Mouse (Mus musculus): ENCODE measurements around the gene Aplp2. TPM values are rescaled to one million over a fixed set of nuclear protein-coding genes. Genes with fewer than 3 reads are reported as not detected.
A peak's percentile ranks its signal among the peaks of the same experiment; 100 is the strongest.

Gene Aplp2
- polyA plus RNA-seq, 1 experiment from 2014 or later: 326 TPM

- no peak for ATAC-seq (ENCODE audit: insufficient read depth, low FRiP score)
- H3K36me3 ChIP-seq (ENCODE audit: control insufficient read depth, insufficient read depth, low read length): no peaks in the 10 kb centered on the region
- no peak overlapping the region for H3K4me2 ChIP-seq (ENCODE audit: low read depth, low read length)
- no peak overlapping the region for H3K4me3 ChIP-seq (replicated peaks; ENCODE audit: low read length)
- no peaks in the 10 kb centered on the region for H3K9me3 ChIP-seq (replicated peaks; ENCODE audit: control insufficient read depth, low read length)
- no peaks in the 10 kb centered on the region for H3K27me3 ChIP-seq (ENCODE audit: control insufficient read depth, insufficient read depth, low read length)
- H3K27ac ChIP-seq (ENCODE audit: low read length): no peak overlapping the region
- 76% methylated on average over 6 of the region's 6 CpGs for WGBS
- H3K9ac ChIP-seq (ENCODE audit: low read length): no peak overlapping the region
- H3K4me1 ChIP-seq (ENCODE audit: control insufficient read depth, insufficient read depth, low read length): peaks cover 14% of the 10 kb centered on the region; the same call in 1 of the 2 replicates
These were observed 94.1 kb downstream of the Aplp2 start for GRCm38 (mm10) chr9:31117488-31117887.

GRCm38 (mm10) chr9:31117088-31117487, 94.5 kb downstream of the Aplp2 start:
- H3K27ac ChIP-seq (ENCODE audit: low read length): no peak overlapping the region

GRCm38 (mm10) chr9:31115586-31115985, 96.0 kb downstream of the Aplp2 start:
- Histone ChIP-seq H3K27ac (ENCODE audit: low read length) (no peak overlapping the region), H3K27me3 (ENCODE audit: control insufficient read depth, insufficient read depth, low read length) (no peaks in the 10 kb centered on the region), H3K4me2 (ENCODE audit: low read depth, low read length) (no peak overlapping the region), H3K4me1 (ENCODE audit: control insufficient read depth, insufficient read depth, low read length) (peaks cover 8% of the 10 kb centered on the region; the same call in 1 of the 2 replicates), H3K9me3 (replicated peaks; ENCODE audit: control insufficient read depth, low read length) (no peaks in the 10 kb centered on the region), H3K9ac (ENCODE audit: low read length) (no peak overlapping the region), H3K4me3 (replicated peaks; ENCODE audit: low read length) (no peak overlapping the region), H3K36me3 (ENCODE audit: control insufficient read depth, insufficient read depth, low read length) (no peaks in the 10 kb centered on the region)
- ATAC-seq (ENCODE audit: insufficient read depth, low FRiP score): no peak

More at GRCm38 (mm10) chr9:31117088-31117487, 94.5 kb downstream of the Aplp2 start:
- no peaks in the 10 kb centered on the region for H3K27me3 ChIP-seq (ENCODE audit: control insufficient read depth, insufficient read depth, low read length)
- H3K4me1 ChIP-seq (ENCODE audit: control insufficient read depth, insufficient read depth, low read length): peaks cover 14% of the 10 kb centered on the region; the same call in 1 of the 2 replicates
- no peak for ATAC-seq (ENCODE audit: insufficient read depth, low FRiP score)
- H3K9me3 ChIP-seq (replicated peaks; ENCODE audit: control insufficient read depth, low read length): no peaks in the 10 kb centered on the region
- H3K9ac ChIP-seq (ENCODE audit: low read length): no peak overlapping the region
- H3K4me2 ChIP-seq (ENCODE audit: low read depth, low read length): no peak overlapping the region
- WGBS: 85% methylated on average over 11 of the region's 11 CpGs
- H3K4me3 ChIP-seq (replicated peaks; ENCODE audit: low read length): no peak overlapping the region
- no peaks in the 10 kb centered on the region for H3K36me3 ChIP-seq (ENCODE audit: control insufficient read depth, insufficient read depth, low read length)

- no peaks in the 10 kb centered on the region for H3K4me1 ChIP-seq (ENCODE audit: control insufficient read depth, insufficient read depth, low read length)
- H3K4me3 ChIP-seq (replicated peaks; ENCODE audit: low read length): no peak overlapping the region
- H3K36me3 ChIP-seq (ENCODE audit: control insufficient read depth, insufficient read depth, low read length): no peaks in the 10 kb centered on the region
- H3K9me3 ChIP-seq (replicated peaks; ENCODE audit: control insufficient read depth, low read length): no peaks in the 10 kb centered on the region
- peak; percentile 30; the same call in 1 of the 2 replicates for ATAC-seq (ENCODE audit: insufficient read depth, low FRiP score)
- no peak overlapping the region for H3K9ac ChIP-seq (ENCODE audit: low read length)
- H3K27me3 ChIP-seq (ENCODE audit: control insufficient read depth, insufficient read depth, low read length): no peaks in the 10 kb centered on the region
- WGBS: 81% methylated on average over 8 of the region's 8 CpGs
- H3K27ac ChIP-seq (ENCODE audit: low read length): no peak overlapping the region; the same call in 1 of the 2 replicates
- no peak overlapping the region for H3K4me2 ChIP-seq (ENCODE audit: low read depth, low read length)
These were observed 103.2 kb downstream of the Aplp2 start for GRCm38 (mm10) chr9:31108464-31108863.

Other genes starting within 250 kb of the Aplp2 start
- 4.8 and 5.8 TPM in 2 replicates for gene Zbtb44, start 181.2 kb downstream of the Aplp2 start, polyA plus RNA-seq (2015; fragmentation: Nextera tagmentation; extraction: Ambion mirVana)
- 77.9 and 96.3 TPM in 2 replicates for gene St14, start 80.0 kb downstream of the Aplp2 start, polyA plus RNA-seq (2015; fragmentation: Nextera tagmentation; extraction: Ambion mirVana)
- 4.8 and 5.2 TPM in 2 replicates for gene Prdm10, start 68.7 kb upstream of the Aplp2 start, polyA plus RNA-seq (2015; fragmentation: Nextera tagmentation; extraction: Ambion mirVana)
- 18.0 and 20.5 TPM in 2 replicates for gene Nfrkb, start 174.4 kb upstream of the Aplp2 start, polyA plus RNA-seq (2015; fragmentation: Nextera tagmentation; extraction: Ambion mirVana)

Measured in stomach, embryonic 16.5 days (tissue).